Mouse (Mus musculus) heart, postnatal 36 days (tissue): ENCODE data around the gene Cenpj. TPM values are rescaled to one million over a fixed set of nuclear protein-coding genes. Genes with fewer than 3 reads are reported as not detected.

Source experiments
- DNase-seq, 2 experiments: peaks; one replicate each; pipeline ENCODE4 v3.0.0; 2021 to 2022
- intact Hi-C: fragments of 180-260 bp; cut with DNase I; formaldehyde crosslinking; loops from one replicate; pipeline ENCODE4 v1.15.1; 2025
- total RNA-seq, 2 experiments: library from RNA; stranded (reverse); gene quantifications; 2 replicates each; pipeline ENCODE4 v1.2.3; 2021

Cenpj gene
- total RNA-seq, 2 experiments from 2014 or later = 2.5 to 3.1 TPM

GRCm38 (mm10) chr14:56553331-56553730 lies 21.9 kb downstream of the Cenpj start:
- no peak for DNase-seq
- intact Hi-C loops = no loop called here

- intact Hi-C loops = no loop called here
- DNase-seq = no peak
Observed at GRCm38 (mm10) chr14:56552924-56553323, 22.3 kb downstream of the Cenpj start.

GRCm38 (mm10) chr14:56550960-56551359 lies 24.3 kb downstream of the Cenpj start:
- intact Hi-C loops = no loop called here
- no peak for DNase-seq

GRCm38 (mm10) chr14:56545491-56545890 lies 29.7 kb downstream of the Cenpj start:
- intact Hi-C loops = no loop called here
- DNase-seq = no peak

- no peak for DNase-seq
- intact Hi-C loops = no loop called here
Observed at GRCm38 (mm10) chr14:56544946-56545345, 30.3 kb downstream of the Cenpj start.

GRCm38 (mm10) chr14:56530788-56531187 lies 44.4 kb downstream of the Cenpj start:
- intact Hi-C loops = no loop called here
- no peak for DNase-seq

GRCm38 (mm10) chr14:56514775-56515174 lies 60.5 kb downstream of the Cenpj start:
- DNase-seq = no peak
- intact Hi-C loops = no loop called here

- no peak for DNase-seq
- intact Hi-C loops = no loop called here
Observed at GRCm38 (mm10) chr14:56512084-56512483, 63.1 kb downstream of the Cenpj start.

- no peak for DNase-seq
- intact Hi-C loops = no loop called here
Observed at GRCm38 (mm10) chr14:56506743-56507142, 68.5 kb downstream of the Cenpj start.

- intact Hi-C loops = no loop called here
- DNase-seq = no peak
Observed at GRCm38 (mm10) chr14:56502407-56502806, 72.8 kb downstream of the Cenpj start.

- DNase-seq = no peak
- intact Hi-C loops = no loop called here
Observed at GRCm38 (mm10) chr14:56489806-56490205, 85.4 kb downstream of the Cenpj start.

Other genes with a start within 250 kb of the Cenpj start
- gene Atp12a, start 210.4 kb downstream of the Cenpj start, total RNA-seq = not detected
- under 1 TPM; 0.24 to 0.67 TPM for gene Rnf17, start 172.8 kb downstream of the Cenpj start, total RNA-seq
- 10 to 100 TPM; 27.9 to 31.1 TPM for gene Parp4, start 194 bp upstream of the Cenpj start, total RNA-seq
- gene Mphosph8, start 92.8 kb upstream of the Cenpj start, total RNA-seq = 10 to 100 TPM; 21.7 to 31.8 TPM
- 10 to 100 TPM; 14.9 to 16.2 TPM for gene Pspc1, start 202.9 kb upstream of the Cenpj start, total RNA-seq
- gene Zmym5, start 236.3 kb upstream of the Cenpj start, total RNA-seq = 10 to 100 TPM; 23.9 to 26.5 TPM